Mouse (Mus musculus): ENCODE results near the gene Arhgap27.
"Not testable (repeated sequence)": the region's sequence is repeated elsewhere in the genome, so short reads cannot be mapped to it uniquely, and the experiment has no call there.

Gene Arhgap27

GRCm38 (mm10) chr11:103294066-103294465, 69.4 kb downstream of the Arhgap27 start:
- DNase-seq (ENCODE audit: low spot score): peak; percentile 24

- no peak for DNase-seq (ENCODE audit: low spot score)
These were observed 70.6 kb downstream of the Arhgap27 start for GRCm38 (mm10) chr11:103292890-103293287.

- peak; percentile 93 for DNase-seq (ENCODE audit: low spot score)
These were observed 71.2 kb downstream of the Arhgap27 start for GRCm38 (mm10) chr11:103292152-103292889.

GRCm38 (mm10) chr11:103290841-103291240, 72.7 kb downstream of the Arhgap27 start:
- not testable (repeated sequence) for DNase-seq (ENCODE audit: low spot score)

- DNase-seq (ENCODE audit: low spot score): peak; percentile 46
These were observed 75.1 kb downstream of the Arhgap27 start for GRCm38 (mm10) chr11:103288291-103288963.

GRCm38 (mm10) chr11:103286910-103287309, 76.6 kb downstream of the Arhgap27 start:
- DNase-seq (ENCODE audit: low spot score): no peak

- no peak for DNase-seq (ENCODE audit: low spot score)
These were observed 77.5 kb downstream of the Arhgap27 start for GRCm38 (mm10) chr11:103285951-103286350.

GRCm38 (mm10) chr11:103285276-103285675, 78.2 kb downstream of the Arhgap27 start:
- no peak for DNase-seq (ENCODE audit: low spot score)

- no peak for DNase-seq (ENCODE audit: low spot score)
These were observed 81.7 kb downstream of the Arhgap27 start for GRCm38 (mm10) chr11:103281784-103282183.
